Mouse (Mus musculus) midbrain, embryonic 12.5 days (tissue): Measurements from ENCODE around the gene Olfr281. TPM values are rescaled to one million over a fixed set of nuclear protein-coding genes. Genes with fewer than 3 reads are reported as not detected.
"Not testable (repeated sequence)": the region's sequence is repeated elsewhere in the genome, so short reads cannot be mapped to it uniquely, and the experiment has no call there.

Experiments
- ATAC-seq: fragments of 200-750 bp; cut with Nextera tagmentation; 2 replicates; pipeline ENCODE4 v1.8.0; 2017; ENCODE audit warnings: low read depth, moderate TSS enrichment, moderate library complexity; ENCODE audit not compliant: low FRiP score
- H3K27ac ChIP-seq: fragments of 300-500 bp; sonication (generic); replicated peaks from 2 replicates; pipeline ENCODE4 v1.5.1; 2016; ENCODE audit warnings: mild to moderate bottlenecking
- H3K27me3 ChIP-seq: fragments of 300-500 bp; sonication (generic); 2 replicates; pipeline ENCODE4 v1.6.1; 2016; ENCODE audit warnings: mild to moderate bottlenecking
- H3K36me3 ChIP-seq: fragments of 300-500 bp; sonication (generic); 2 replicates; pipeline ENCODE4 v1.6.1; 2016
- H3K4me1 ChIP-seq: fragments of 300-500 bp; sonication (generic); 2 replicates; pipeline ENCODE4 v1.6.1; 2016
- H3K4me2 ChIP-seq: fragments of 300-500 bp; sonication (generic); replicated peaks from 2 replicates; pipeline ENCODE4 v1.6.1; 2016; ENCODE audit warnings: mild to moderate bottlenecking, moderate library complexity
- H3K4me3 ChIP-seq: fragments of 300-500 bp; sonication (generic); 2 replicates; pipeline ENCODE4 v1.5.1; 2016; ENCODE audit warnings: mild to moderate bottlenecking
- H3K9ac ChIP-seq: fragments of 300-500 bp; sonication (generic); replicated peaks from 2 replicates; pipeline ENCODE4 v1.6.1; 2016; ENCODE audit warnings: mild to moderate bottlenecking, moderate library complexity
- H3K9me3 ChIP-seq: fragments of 300-500 bp; sonication (generic); 2 replicates; pipeline ENCODE4 v1.6.1; 2016; ENCODE audit warnings: mild to moderate bottlenecking
- WGBS: fragments of 180-500 bp; shearing (Covaris S2); methylation state at CpG from one replicate; pipeline ENCODE4 v1.1.7; 2016; 5-methylcytosine and 5-hydroxymethylcytosine counted together
- polyA plus RNA-seq: library from polyadenylated mRNA; unstranded; fragments of >200 nt; fragmentation: Nextera tagmentation; extraction: Ambion mirVana; gene quantifications from 2 replicates; pipeline ENCODE4 v1.2.1, GENCODE M21; 2016

The Olfr281 gene
- not detected in 2 replicates for polyA plus RNA-seq

- no peak within 1 kb of the TSS for H3K9ac ChIP-seq
- 89% methylated on average over 7 of the region's 7 CpGs for WGBS
- H3K4me3 ChIP-seq: no peak within 1 kb of the TSS
- no peak within 1 kb of the TSS for H3K27ac ChIP-seq
- H3K9me3 ChIP-seq: no peaks in the 10 kb centered on the region
- no peaks in the 10 kb centered on the region for H3K36me3 ChIP-seq
- no peak within 1 kb of the TSS for H3K4me2 ChIP-seq
- ATAC-seq: no peak
- no peaks in the 10 kb centered on the region for H3K27me3 ChIP-seq
- no peaks in the 10 kb centered on the region for H3K4me1 ChIP-seq
Observed at GRCm38 (mm10) chr15:98452288-98452687, at the start of gene Olfr281. Gene Olfr281, plus strand, starts transcription at chr15:98452588.

DNA sequence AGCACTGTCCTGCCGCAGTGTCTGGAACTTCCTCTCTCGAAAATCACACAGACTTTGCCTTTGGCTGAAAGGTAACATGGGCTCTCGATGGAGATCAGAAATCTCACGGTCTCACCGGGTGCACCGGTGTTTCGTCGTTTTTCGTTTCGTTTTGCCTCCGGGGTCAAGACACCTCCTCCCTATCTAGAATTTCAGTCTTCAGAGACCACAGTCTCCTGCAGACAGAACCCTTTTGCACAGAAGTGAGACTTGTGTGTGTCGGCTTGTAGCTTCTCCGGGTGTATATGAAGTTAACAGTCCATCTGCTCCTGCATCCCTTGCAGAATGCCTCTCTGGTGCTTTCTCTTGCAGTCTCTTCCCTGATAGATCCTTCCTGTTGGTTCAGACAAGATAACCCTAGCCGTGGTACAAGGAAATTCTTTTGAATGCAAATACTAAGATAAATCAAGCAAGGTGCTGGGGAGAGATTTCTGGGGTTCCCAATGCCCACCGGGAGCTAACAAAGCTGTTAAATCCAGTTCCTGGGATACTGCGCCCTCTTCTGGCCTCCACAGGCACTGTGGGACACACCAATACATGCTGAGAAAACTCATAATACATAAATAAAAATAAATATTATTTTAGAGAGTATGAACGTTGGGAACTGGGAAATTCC, 43.9 kb upstream of the Olfr281 start:
- H3K9me3 ChIP-seq: peaks cover 3% of the 10 kb centered on the region; the same call in 1 of the 2 replicates
- no peak overlapping the region for H3K4me2 ChIP-seq
- no peak overlapping the region for H3K4me3 ChIP-seq
- no peak overlapping the region for H3K27ac ChIP-seq
- H3K4me1 ChIP-seq: no peaks in the 10 kb centered on the region
- 75% methylated on average over 17 of the region's 17 CpGs for WGBS
- H3K9ac ChIP-seq: no peak overlapping the region
- ATAC-seq: no peak
- no peaks in the 10 kb centered on the region for H3K27me3 ChIP-seq
- H3K36me3 ChIP-seq: no peaks in the 10 kb centered on the region

DNA sequence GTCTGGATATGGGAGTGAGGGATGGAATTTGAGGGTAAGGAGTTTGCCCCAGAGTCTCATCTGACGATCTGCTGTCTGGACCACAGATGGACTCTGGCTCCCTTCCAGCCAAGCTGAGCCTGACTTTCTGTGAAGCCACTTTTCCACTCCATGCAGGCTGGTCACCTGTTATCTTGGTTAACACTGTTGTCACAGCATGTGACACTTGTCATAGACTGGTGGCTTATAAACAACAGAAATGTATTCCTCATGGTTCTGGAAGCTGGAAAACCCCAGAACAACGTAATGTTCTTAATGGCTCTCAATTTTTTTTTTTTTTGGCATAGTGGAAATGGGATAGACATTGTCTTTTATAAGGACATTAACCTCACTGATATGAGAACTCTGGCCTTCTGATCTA, 42.8 kb upstream of the Olfr281 start:
- no peaks in the 10 kb centered on the region for H3K4me1 ChIP-seq
- peaks cover 3% of the 10 kb centered on the region; the same call in 1 of the 2 replicates for H3K9me3 ChIP-seq
- ATAC-seq: no peak
- WGBS: 97% methylated on average over 2 of the region's 2 CpGs
- H3K9ac ChIP-seq: no peak overlapping the region
- H3K27ac ChIP-seq: no peak overlapping the region
- no peaks in the 10 kb centered on the region for H3K27me3 ChIP-seq
- H3K4me2 ChIP-seq: no peak overlapping the region
- no peak overlapping the region for H3K4me3 ChIP-seq
- no peaks in the 10 kb centered on the region for H3K36me3 ChIP-seq

DNA sequence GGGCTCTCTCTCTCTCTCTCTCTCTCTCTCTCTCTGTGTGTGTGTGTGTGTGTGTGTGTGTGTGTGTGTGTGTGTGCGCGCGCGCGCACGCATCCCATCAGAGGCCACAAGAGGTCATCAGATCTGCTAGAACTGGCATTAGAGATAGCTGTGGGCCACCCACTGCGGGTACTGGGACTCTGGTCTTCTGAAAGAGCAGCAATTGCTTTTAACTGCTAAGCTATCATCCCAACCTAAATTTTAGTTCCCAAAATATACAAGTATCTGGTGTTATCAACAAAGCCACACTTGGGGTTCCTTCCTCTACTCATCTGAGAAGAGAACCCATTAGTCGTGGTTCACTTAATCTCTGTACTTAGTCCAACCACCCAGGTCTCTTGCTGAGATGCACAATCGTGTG, 42.1 kb upstream of the Olfr281 start:
- Histone ChIP-seq H3K4me1 (no peaks in the 10 kb centered on the region), H3K27ac (no peak overlapping the region), H3K4me2 (no peak overlapping the region), H3K9me3 (peaks cover 3% of the 10 kb centered on the region; the same call in 1 of the 2 replicates), H3K9ac (no peak overlapping the region), H3K4me3 (no peak overlapping the region), H3K36me3 (no peaks in the 10 kb centered on the region), H3K27me3 (no peaks in the 10 kb centered on the region)
- no peak for ATAC-seq
- 95% methylated on average over 9 of the region's 9 CpGs for WGBS

DNA sequence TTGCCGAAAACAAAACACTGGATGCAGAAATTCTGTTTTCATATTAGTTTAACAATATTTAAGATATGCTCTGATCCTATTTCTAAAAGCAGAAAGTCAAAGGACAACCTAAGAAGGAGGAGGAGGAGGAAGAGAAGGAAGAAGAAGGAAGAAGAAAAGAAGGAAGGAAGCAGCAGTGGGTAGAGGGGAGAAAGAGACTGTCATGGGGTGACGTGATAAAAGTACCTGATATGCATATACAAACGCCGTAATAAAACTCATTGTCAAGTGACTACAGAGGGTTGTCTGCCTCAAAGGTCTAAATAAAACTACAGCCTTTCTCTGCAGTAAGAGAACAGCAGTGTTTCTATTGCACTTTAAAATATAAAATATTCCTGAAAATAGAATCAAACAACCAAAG, 36.4 kb upstream of the Olfr281 start:
- no peak overlapping the region for H3K27ac ChIP-seq
- H3K36me3 ChIP-seq: no peaks in the 10 kb centered on the region
- no peaks in the 10 kb centered on the region for H3K9me3 ChIP-seq
- H3K4me2 ChIP-seq: no peak overlapping the region
- 88% methylated on average over 4 of the region's 4 CpGs for WGBS
- no peak for ATAC-seq
- no peak overlapping the region for H3K4me3 ChIP-seq
- no peak overlapping the region for H3K9ac ChIP-seq
- no peaks in the 10 kb centered on the region for H3K27me3 ChIP-seq
- H3K4me1 ChIP-seq: no peaks in the 10 kb centered on the region

- not testable (repeated sequence) for H3K4me3 ChIP-seq, H3K9me3 ChIP-seq, H3K4me2 ChIP-seq, H3K27ac ChIP-seq, H3K36me3 ChIP-seq, H3K9ac ChIP-seq, ATAC-seq, H3K27me3 ChIP-seq, H3K4me1 ChIP-seq
Observed at GRCm38 (mm10) chr15:98416802-98417201, 35.6 kb upstream of the Olfr281 start.

DNA sequence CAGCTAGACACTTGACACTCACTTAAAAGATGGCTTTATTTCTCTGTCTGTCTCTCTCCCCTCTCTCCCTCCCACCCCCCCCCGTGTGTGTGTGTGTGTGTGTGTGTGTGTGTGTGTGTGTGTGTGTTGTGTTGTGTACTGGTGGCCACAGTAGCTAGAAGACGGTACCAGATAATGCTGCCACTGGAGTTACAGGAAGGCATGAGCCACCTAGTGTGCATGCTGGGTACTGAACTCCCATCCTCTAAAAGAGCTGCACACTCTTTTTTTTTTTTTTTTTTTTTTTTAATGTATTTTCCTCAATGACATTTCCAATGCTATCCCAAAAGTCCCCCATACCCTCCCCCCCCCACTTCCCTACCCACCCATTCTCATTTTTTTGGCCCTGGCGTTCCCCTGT, 35.1 kb upstream of the Olfr281 start:
- H3K4me2 ChIP-seq, ATAC-seq, H3K9ac ChIP-seq, H3K9me3 ChIP-seq, H3K4me1 ChIP-seq, H3K4me3 ChIP-seq, H3K27me3 ChIP-seq, H3K36me3 ChIP-seq, H3K27ac ChIP-seq: not testable (repeated sequence)
- WGBS: 45% methylated on average over 3 of the region's 3 CpGs

GRCm38 (mm10) chr15:98418096-98418495, 34.3 kb upstream of the Olfr281 start:
- no peaks in the 10 kb centered on the region for H3K9me3 ChIP-seq
- H3K27me3 ChIP-seq: no peaks in the 10 kb centered on the region
- no peak overlapping the region for H3K9ac ChIP-seq
- no peaks in the 10 kb centered on the region for H3K4me1 ChIP-seq
- 79% methylated on average over 7 of the region's 7 CpGs for WGBS
- no peak for ATAC-seq
- no peaks in the 10 kb centered on the region for H3K36me3 ChIP-seq
- H3K4me2 ChIP-seq: no peak overlapping the region
- no peak overlapping the region for H3K4me3 ChIP-seq
- H3K27ac ChIP-seq: no peak overlapping the region

DNA sequence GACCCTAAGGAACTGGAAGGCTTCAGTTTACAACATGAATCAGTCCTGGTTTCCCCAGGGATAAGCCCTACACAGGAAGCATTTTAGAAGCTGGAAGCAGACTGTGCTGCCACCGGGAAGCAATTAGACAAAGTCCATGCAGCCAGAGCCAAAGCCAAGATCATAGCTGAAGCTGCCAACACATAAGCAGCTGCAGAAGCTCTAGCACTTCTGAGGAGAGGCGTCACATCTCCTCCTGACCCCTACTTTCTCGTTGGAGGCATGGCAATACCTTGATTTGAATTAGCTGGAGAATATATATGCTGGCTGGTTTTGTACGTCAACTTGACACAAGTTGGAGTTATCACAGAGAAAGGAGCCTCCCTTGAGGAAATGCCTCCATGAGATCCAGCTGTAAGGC, 31.5 kb upstream of the Olfr281 start:
- peaks cover 9% of the 10 kb centered on the region for H3K4me1 ChIP-seq
- no peaks in the 10 kb centered on the region for H3K27me3 ChIP-seq
- H3K36me3 ChIP-seq: no peaks in the 10 kb centered on the region
- no peak overlapping the region for H3K27ac ChIP-seq
- no peak for ATAC-seq
- H3K4me2 ChIP-seq: no peak overlapping the region
- 80% methylated on average over 4 of the region's 4 CpGs for WGBS
- no peak overlapping the region for H3K4me3 ChIP-seq
- H3K9ac ChIP-seq: no peak overlapping the region
- H3K9me3 ChIP-seq: no peaks in the 10 kb centered on the region

DNA sequence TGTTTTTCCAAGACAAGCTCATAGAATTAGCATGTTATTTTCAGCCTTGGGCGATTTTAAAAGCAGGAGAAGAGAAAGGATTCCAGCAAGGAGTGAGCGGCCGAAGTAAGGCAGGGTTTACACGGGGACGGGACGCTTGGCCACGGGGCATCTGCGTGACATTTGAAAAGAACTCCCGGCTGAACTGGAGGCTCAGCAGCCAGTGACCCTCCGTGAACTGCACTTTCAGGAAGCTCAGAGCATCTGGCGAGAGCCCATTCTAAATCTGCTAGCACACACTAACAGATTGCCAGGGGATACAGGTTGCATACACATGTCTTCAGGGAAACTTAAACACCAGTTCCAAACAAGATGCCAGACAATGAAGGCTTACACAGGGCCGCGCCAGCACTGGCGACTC, 28.1 kb upstream of the Olfr281 start:
- Histone ChIP-seq H3K4me1 (peaks cover 9% of the 10 kb centered on the region), H3K9ac (no peak overlapping the region), H3K27me3 (no peaks in the 10 kb centered on the region), H3K4me3 (no peak overlapping the region), H3K9me3 (no peaks in the 10 kb centered on the region), H3K4me2 (peak overlapping the region; percentile 14; the same call in 1 of the 2 replicates), H3K27ac (no peak overlapping the region), H3K36me3 (no peaks in the 10 kb centered on the region)
- no peak for ATAC-seq
- 52% methylated on average over 14 of the region's 14 CpGs for WGBS

DNA sequence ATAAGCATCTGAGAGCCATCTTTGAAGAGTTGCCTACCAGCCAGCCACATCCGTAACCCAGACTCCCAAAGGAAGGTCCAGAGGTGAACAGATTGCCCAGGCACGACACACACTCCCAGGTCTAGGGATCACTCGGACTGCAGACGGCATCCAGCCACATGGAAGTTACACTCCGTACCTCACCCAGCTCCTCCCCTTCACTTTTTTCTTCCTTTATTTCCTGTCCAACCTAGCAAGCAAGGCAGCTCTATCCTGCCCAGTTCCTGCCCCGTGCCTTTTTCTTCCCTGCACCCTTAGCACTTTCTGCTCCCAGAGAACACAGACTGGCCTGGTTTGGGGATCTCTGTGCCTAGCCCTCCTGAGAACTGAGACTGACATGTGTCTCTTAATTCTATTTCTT, 27.6 kb upstream of the Olfr281 start:
- WGBS: 63% methylated on average over 6 of the region's 6 CpGs

GRCm38 (mm10) chr15:98425188-98425587, 27.2 kb upstream of the Olfr281 start:
- Histone ChIP-seq H3K9ac (no peak overlapping the region), H3K27ac (no peak overlapping the region), H3K4me2 (no peak overlapping the region), H3K9me3 (no peaks in the 10 kb centered on the region), H3K27me3 (no peaks in the 10 kb centered on the region), H3K4me1 (peaks cover 9% of the 10 kb centered on the region), H3K36me3 (no peaks in the 10 kb centered on the region), H3K4me3 (no peak overlapping the region)
- ATAC-seq: no peak
- WGBS: 92% methylated on average over 7 of the region's 7 CpGs

More for the DNA sequence above, 27.6 kb upstream of the Olfr281 start:
- no peak overlapping the region for H3K27ac ChIP-seq
- no peak for ATAC-seq
- no peak overlapping the region for H3K9ac ChIP-seq
- no peaks in the 10 kb centered on the region for H3K9me3 ChIP-seq
- no peaks in the 10 kb centered on the region for H3K36me3 ChIP-seq
- H3K4me1 ChIP-seq: peaks cover 9% of the 10 kb centered on the region
- H3K27me3 ChIP-seq: no peaks in the 10 kb centered on the region
- no peak overlapping the region for H3K4me3 ChIP-seq
- no peak overlapping the region for H3K4me2 ChIP-seq

- not testable (repeated sequence) for H3K4me1 ChIP-seq, H3K9me3 ChIP-seq, H3K4me2 ChIP-seq, H3K27me3 ChIP-seq, H3K36me3 ChIP-seq, ATAC-seq, H3K9ac ChIP-seq, H3K4me3 ChIP-seq, H3K27ac ChIP-seq
- 84% methylated on average over 5 of the region's 5 CpGs for WGBS
Observed at GRCm38 (mm10) chr15:98430925-98431324, 21.5 kb upstream of the Olfr281 start, which contains the start of gene Olfr282. Gene Olfr282, plus strand, starts transcription at chr15:98431225.
